Mouse (Mus musculus) right cerebral cortex, postnatal 10 days (tissue): ENCODE data around the gene Aym1.
A peak's percentile ranks its signal among the peaks of the same experiment; 100 is the strongest.
"Not testable (repeated sequence)": the region's sequence is repeated elsewhere in the genome, so short reads cannot be mapped to it uniquely, and the experiment has no call there.

Experiments
- DNase-seq, 2 experiments: peaks; one replicate each; pipeline ENCODE4 v3.0.0; 2021; ENCODE audit warnings: low spot score in 2 of 2

Gene Aym1

DNA sequence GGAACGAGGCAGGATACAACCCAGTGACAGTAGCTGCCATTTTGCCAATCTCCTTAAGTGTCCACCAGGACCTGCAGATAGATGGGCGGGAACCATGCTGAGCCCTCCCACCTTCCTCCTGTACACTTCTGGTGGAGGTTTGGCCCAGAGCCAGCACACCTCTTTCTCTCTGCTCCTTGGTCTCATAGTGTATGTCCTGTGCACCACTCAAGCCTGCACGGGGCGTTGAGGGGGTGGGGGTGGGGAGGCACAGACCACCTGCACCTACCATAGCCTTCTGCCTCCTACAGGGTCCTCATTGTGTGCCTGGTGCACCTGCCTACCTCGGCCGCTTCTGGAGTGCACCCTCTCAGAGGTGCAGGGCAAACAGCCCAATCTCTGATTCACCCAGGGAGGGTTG, 4.5 kb upstream of the Aym1 start:
- no peak for DNase-seq

- DNase-seq = peak; percentile 69 to 74
Observed at GRCm38 (mm10) chr5:113354311-113354710, 2.8 kb upstream of the Aym1 start.

- DNase-seq = no peak
Observed at GRCm38 (mm10) chr5:113357656-113358055, 562 bp downstream of the Aym1 start.

GRCm38 (mm10) chr5:113358833-113359232, 1.7 kb downstream of the Aym1 start:
- DNase-seq = no peak

DNA sequence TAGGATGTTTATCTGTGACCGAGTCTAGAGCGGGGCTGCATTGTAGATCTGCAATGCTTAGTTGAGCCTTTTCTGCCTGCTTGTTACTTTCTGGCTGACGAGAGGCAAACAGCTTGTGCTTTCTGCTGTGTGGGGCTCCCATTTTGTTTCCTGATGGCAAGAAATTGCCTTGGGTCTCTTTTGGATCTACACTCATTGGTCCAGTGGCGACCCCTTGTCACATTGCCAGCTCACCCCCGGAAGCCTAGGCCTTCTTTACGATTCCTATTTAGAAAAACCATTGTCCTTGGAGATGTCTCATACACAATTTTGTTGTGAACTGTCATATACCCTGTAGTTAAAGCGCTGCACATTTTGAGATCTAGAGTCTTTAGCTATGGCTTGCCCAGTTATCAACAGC, 4.2 kb downstream of the Aym1 start:
- no peak for DNase-seq

GRCm38 (mm10) chr5:113362258-113362996, 5.3 kb downstream of the Aym1 start:
- no peak for DNase-seq

DNA sequence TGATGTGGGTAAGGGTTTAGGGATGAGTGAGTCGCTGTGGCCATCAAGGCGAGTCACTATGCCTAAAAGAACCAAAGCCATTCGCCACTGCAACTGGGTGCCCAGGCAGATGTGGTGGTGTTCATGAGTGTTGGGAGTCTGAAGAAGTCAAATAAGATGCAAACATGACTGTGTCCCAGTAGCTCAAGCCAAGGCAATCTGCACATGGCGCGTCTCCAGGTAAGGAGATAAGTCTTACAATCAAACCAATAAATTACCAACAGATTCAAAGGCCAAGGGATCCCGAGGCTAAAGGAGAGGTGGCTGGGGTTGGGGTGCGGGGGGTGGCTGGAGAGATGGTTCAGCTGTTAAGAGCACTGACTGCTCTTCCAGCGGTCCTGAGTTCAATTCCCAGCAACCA, 6.1 kb downstream of the Aym1 start:
- DNase-seq = no peak

- DNase-seq = peak; percentile 87 to 89
Observed at GRCm38 (mm10) chr5:113365921-113366320, 8.8 kb downstream of the Aym1 start.

GRCm38 (mm10) chr5:113367726-113368125, 10.6 kb downstream of the Aym1 start:
- DNase-seq = not testable (repeated sequence)

GRCm38 (mm10) chr5:113369262-113369868, 12.3 kb downstream of the Aym1 start:
- no peak for DNase-seq

DNA sequence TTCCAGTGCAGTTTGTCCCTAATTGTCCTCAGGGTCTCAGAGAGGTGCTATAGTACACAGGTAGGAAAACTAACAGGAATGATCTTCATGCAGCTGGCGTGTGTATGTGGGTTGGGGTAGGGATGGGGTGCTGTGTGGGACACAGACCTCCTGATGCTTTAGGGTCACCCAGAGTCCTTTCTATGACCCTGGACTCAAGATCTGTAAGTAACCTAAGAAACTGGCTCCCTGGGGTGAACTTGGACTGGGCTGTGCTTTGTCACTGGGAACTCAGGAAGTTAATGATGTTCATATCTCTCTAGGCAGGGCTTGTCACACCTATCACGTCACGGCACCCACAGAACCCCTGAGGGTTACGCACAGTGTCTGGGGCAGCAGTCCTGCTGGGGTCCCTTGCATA, 15.4 kb downstream of the Aym1 start:
- DNase-seq = no peak

GRCm38 (mm10) chr5:113372995-113373950, 16.2 kb downstream of the Aym1 start:
- DNase-seq = peak; percentile 83 to 90

GRCm38 (mm10) chr5:113374290-113374689, 17.2 kb downstream of the Aym1 start:
- DNase-seq = no peak

- DNase-seq = peak; percentile 70 to 87
Observed at GRCm38 (mm10) chr5:113375783-113376182, 18.7 kb downstream of the Aym1 start.

DNA sequence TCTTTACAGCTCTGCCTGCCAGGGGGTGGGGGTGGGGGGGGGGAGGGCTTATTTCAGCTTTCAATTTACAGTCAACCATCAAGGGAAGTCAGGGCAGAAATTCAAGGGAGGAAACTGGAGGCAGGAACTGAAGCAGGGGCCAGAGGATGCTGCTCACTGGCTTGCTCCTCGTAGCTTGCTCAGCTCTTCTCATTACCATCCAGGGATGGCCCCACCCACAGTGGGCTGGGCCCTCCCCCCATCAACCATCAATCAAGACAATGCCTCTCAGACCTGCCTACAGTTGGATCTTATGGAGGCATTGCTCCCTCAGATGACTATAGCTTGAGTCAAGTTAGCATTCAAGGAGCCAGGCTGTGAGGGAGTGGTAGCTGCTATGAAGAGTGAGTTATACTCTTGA, 19.2 kb downstream of the Aym1 start:
- no peak for DNase-seq

DNA sequence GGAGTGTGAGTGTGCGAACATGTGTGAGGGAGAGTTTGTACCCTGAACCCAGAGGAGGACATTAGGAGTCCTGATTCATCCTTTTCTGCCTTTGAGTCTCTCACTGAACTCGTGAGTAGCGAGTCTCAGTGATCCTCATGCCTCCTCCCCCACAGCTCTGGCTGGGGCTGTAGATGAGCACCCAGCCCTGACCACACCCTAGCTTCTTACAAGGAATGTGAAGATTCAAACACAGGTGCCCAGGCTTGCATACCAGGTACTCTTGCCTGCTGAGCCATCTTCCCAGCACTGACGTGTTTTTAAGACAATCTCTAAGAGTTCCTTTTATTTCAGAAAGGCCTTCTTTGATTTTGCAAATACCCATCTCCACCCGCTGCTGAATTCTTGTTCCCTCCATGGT, 22.3 kb downstream of the Aym1 start:
- DNase-seq = no peak

GRCm38 (mm10) chr5:113380553-113380952, 23.5 kb downstream of the Aym1 start:
- DNase-seq = no peak

GRCm38 (mm10) chr5:113382580-113382979, 25.5 kb downstream of the Aym1 start:
- DNase-seq = no peak

DNA sequence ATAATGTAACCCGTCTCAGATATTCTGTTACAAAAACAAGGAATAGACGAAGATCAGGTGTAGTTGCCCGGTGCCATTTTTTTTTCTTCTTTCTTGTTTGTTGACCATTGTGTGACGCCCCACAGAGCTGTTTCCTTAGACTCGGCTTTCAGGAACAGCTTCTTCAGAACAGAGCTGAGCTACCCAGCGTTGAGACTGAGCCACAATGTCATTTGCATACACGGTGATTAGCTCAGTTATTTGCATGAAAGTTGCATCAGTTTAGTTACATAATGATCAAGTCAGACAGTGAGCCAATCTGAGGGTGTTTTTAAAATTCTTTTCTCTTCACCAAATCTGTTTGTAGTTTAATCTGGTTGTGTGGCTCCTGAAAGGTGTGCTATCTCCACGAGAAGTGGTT, 36.7 kb downstream of the Aym1 start:
- no peak for DNase-seq

GRCm38 (mm10) chr5:113396286-113396934, 39.3 kb downstream of the Aym1 start:
- DNase-seq = no peak

- DNase-seq = no peak
Observed at GRCm38 (mm10) chr5:113397443-113398317, 40.6 kb downstream of the Aym1 start.
